Mouse (Mus musculus) midbrain, embryonic 12.5 days (tissue): ENCODE measurements around the gene Hoxa3. TPM values are rescaled to one million over a fixed set of nuclear protein-coding genes. Genes with fewer than 3 reads are reported as not detected.

Experiments
- ATAC-seq: fragments of 200-750 bp; cut with Nextera tagmentation; 2 replicates; pipeline ENCODE4 v1.8.0; 2017; ENCODE audit warnings: low read depth, moderate TSS enrichment, moderate library complexity; ENCODE audit not compliant: low FRiP score
- H3K27ac ChIP-seq: fragments of 300-500 bp; sonication (generic); replicated peaks from 2 replicates; pipeline ENCODE4 v1.5.1; 2016; ENCODE audit warnings: mild to moderate bottlenecking
- H3K27me3 ChIP-seq: fragments of 300-500 bp; sonication (generic); 2 replicates; pipeline ENCODE4 v1.6.1; 2016; ENCODE audit warnings: mild to moderate bottlenecking
- H3K36me3 ChIP-seq: fragments of 300-500 bp; sonication (generic); 2 replicates; pipeline ENCODE4 v1.6.1; 2016
- H3K4me1 ChIP-seq: fragments of 300-500 bp; sonication (generic); 2 replicates; pipeline ENCODE4 v1.6.1; 2016
- H3K4me2 ChIP-seq: fragments of 300-500 bp; sonication (generic); replicated peaks from 2 replicates; pipeline ENCODE4 v1.6.1; 2016; ENCODE audit warnings: mild to moderate bottlenecking, moderate library complexity
- H3K4me3 ChIP-seq: fragments of 300-500 bp; sonication (generic); 2 replicates; pipeline ENCODE4 v1.5.1; 2016; ENCODE audit warnings: mild to moderate bottlenecking
- H3K9ac ChIP-seq: fragments of 300-500 bp; sonication (generic); replicated peaks from 2 replicates; pipeline ENCODE4 v1.6.1; 2016; ENCODE audit warnings: mild to moderate bottlenecking, moderate library complexity
- H3K9me3 ChIP-seq: fragments of 300-500 bp; sonication (generic); 2 replicates; pipeline ENCODE4 v1.6.1; 2016; ENCODE audit warnings: mild to moderate bottlenecking
- WGBS: fragments of 180-500 bp; shearing (Covaris S2); methylation state at CpG from one replicate; pipeline ENCODE4 v1.1.7; 2016; 5-methylcytosine and 5-hydroxymethylcytosine counted together
- polyA plus RNA-seq: library from polyadenylated mRNA; unstranded; fragments of >200 nt; fragmentation: Nextera tagmentation; extraction: Ambion mirVana; gene quantifications from 2 replicates; pipeline ENCODE4 v1.2.1, GENCODE M21; 2016

The Hoxa3 gene
- 0.09 TPM in 1 of 2 replicates, not detected in the other for polyA plus RNA-seq

GRCm38 (mm10) chr6:52213119-52213986, at the start of gene Hoxa3, which contains the start of gene Gm28308:
TSS of gene Hoxa3 (minus strand) at chr6:52213336.
TSS of gene Gm28308 (minus strand) at chr6:52213339.
- ATAC-seq, result no peak
- Histone ChIP-seq H3K9ac (no peak within 1 kb of the TSS), H3K4me2 (no peak within 1 kb of the TSS), H3K9me3 (no peaks in the 10 kb centered on the region), H3K36me3 (no peaks in the 10 kb centered on the region), H3K27ac (no peak within 1 kb of the TSS), H3K4me3 (no peak within 1 kb of the TSS; the same call in 1 of the 2 replicates), H3K27me3 (peaks cover 98% of the 10 kb centered on the region), H3K4me1 (peaks cover 18% of the 10 kb centered on the region)
- 2% methylated on average over 38 of the region's 38 CpGs for WGBS

GRCm38 (mm10) chr6:52262463-52263320, 49.6 kb upstream of the Hoxa3 start:
- H3K4me3 ChIP-seq, result no peak overlapping the region
- ATAC-seq, result no peak
- no peaks in the 10 kb centered on the region for H3K36me3 ChIP-seq
- H3K9ac ChIP-seq, result no peak overlapping the region
- peaks cover 94% of the 10 kb centered on the region for H3K27me3 ChIP-seq
- no peak overlapping the region for H3K27ac ChIP-seq
- 2% methylated on average over 24 of the region's 24 CpGs for WGBS
- H3K4me1 ChIP-seq, result peaks cover 9% of the 10 kb centered on the region
- no peak overlapping the region for H3K4me2 ChIP-seq
- H3K9me3 ChIP-seq, result no peaks in the 10 kb centered on the region

GRCm38 (mm10) chr6:52261751-52262462, 48.8 kb upstream of the Hoxa3 start:
- Histone ChIP-seq H3K9ac (no peak overlapping the region), H3K4me3 (no peak overlapping the region), H3K27ac (no peak overlapping the region), H3K4me2 (no peak overlapping the region), H3K4me1 (peaks cover 9% of the 10 kb centered on the region), H3K36me3 (no peaks in the 10 kb centered on the region), H3K27me3 (peaks cover 95% of the 10 kb centered on the region), H3K9me3 (no peaks in the 10 kb centered on the region)
- 3% methylated on average over 9 of the region's 9 CpGs for WGBS
- no peak for ATAC-seq

DNA sequence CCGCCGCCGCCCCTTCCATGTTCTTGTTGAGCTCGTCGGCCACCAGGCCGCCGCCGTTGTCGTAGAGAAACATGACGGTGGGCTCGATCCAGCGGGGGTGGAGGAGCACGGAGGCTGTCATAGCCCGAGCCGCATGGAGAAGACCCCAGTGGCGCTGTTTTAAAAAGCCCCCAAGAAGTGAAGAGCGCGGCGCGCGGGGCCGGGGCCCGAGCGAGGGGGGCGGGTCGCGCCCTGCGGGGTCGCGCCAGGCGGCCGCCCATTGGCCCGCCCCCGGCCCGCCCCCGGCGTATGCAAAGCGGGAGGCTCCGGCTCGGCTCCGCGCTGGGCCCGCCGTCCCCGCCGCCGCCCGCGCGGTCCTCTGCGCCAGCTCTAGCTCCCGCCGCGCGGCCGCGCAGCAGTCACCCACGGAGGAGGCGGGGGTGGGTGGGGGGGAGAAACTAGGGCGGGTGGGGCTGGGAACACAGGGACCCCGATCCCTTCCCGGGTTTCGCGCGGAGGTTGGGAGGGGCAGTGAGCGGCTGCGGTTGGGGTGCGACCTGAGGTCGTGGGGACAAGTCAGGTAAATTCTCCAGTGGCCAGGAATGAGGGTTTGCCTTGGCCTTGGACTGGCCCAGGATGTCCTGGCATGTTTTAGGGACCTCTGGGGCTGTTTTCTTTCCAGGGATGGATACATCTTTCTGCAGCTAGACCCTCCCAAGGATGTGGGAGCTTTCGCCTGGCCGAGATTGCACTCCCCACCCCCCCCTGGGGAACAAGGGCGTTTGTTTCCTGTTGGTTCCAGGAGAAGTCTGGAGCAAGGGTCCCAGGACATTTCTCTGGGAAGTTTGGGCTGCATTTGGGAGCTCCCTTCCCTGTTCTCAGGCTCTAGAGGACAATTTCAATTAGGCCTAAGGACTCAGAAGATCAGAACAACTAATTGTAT, 47.8 kb upstream of the Hoxa3 start, which contains the start of gene Hoxa13:
TSS of gene Hoxa13 (minus strand) at position 227 of the 922 bp plus-strand sequence.
- WGBS, result under 1% methylated on average over 31 of the region's 72 CpGs
- peak within 1 kb of the TSS; percentile 47 for H3K4me2 ChIP-seq
- H3K36me3 ChIP-seq, result no peaks in the 10 kb centered on the region
- H3K4me3 ChIP-seq, result peak within 1 kb of the TSS; percentile 36
- peaks cover 89% of the 10 kb centered on the region for H3K27me3 ChIP-seq
- H3K9me3 ChIP-seq, result no peaks in the 10 kb centered on the region
- H3K4me1 ChIP-seq, result peaks cover 9% of the 10 kb centered on the region
- peak; percentile 34; the same call in 1 of the 2 replicates for ATAC-seq
- no peak within 1 kb of the TSS for H3K27ac ChIP-seq
- H3K9ac ChIP-seq, result 0 out of 2 replicates have a peak within 1 kb of the TSS, but pooled peaks have one; percentile 34

DNA sequence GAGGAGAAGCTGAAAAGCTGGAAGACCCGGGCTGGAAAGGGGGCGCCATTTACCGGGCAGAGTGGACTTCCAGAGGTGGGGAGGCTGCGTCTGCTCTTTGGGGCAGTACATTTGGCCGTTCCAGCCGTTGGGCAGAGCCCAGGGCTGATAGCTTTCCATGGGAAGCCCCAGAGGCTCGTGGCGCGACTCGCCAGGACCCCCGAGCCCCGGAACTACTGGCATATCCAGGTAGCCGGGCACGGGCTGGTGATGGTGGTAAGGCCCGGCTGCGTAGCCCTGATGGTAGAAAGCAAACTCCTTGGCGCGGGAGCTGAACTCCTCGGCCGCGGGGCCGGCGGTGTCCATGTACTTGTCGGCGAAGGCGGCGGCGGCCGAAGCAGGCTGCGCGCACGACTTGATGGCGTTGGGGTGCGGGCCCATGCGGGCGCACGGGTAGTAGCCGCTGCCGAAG, 46.7 kb upstream of the Hoxa3 start:
- H3K36me3 ChIP-seq, result no peaks in the 10 kb centered on the region
- H3K4me1 ChIP-seq, result peaks cover 9% of the 10 kb centered on the region
- H3K4me3 ChIP-seq, result 0 out of 2 replicates have a peak overlapping the region, but pooled peaks have one; percentile 20
- no peak for ATAC-seq
- WGBS, result under 1% methylated on average over 39 of the region's 39 CpGs
- H3K4me2 ChIP-seq, result peak overlapping the region; percentile 22; the same call in 1 of the 2 replicates
- no peaks in the 10 kb centered on the region for H3K9me3 ChIP-seq
- no peak overlapping the region for H3K9ac ChIP-seq
- no peak overlapping the region for H3K27ac ChIP-seq
- peaks cover 87% of the 10 kb centered on the region for H3K27me3 ChIP-seq

DNA sequence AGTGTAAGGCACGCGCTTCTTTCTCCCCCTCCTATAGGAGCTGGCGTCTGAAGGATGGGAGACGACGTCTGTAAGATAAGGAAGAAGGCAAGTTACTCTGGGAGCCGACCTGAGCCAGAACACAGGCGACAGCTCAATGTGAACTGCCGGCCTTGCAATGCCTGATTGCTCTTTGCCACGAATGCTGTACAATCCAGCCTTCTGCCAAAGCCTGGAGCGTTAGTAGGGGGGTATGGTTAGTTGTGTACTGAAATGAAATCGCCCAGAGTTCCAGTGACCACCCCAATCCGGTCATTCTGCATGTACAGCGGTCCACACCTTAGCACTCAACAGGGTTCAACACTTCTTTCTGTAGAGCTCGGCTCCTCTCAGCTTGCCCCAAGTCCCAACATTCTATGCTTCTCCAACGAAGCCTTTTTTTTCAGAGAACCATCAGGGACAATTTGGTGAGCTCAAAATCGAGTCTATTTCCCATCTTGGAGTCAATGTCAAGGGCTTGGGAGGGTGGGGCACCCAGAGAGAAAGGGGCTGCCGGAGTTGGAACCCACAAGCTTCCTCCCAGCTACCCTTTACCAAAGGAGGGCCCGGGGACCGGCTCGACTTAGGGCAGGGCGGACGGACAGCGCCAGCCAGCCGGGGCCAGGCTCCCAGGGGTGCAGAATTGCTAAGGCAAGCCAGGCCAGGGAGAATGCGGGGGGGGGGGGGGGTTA, 46.1 kb upstream of the Hoxa3 start:
- Histone ChIP-seq H3K4me3 (no peak overlapping the region), H3K4me1 (peaks cover 9% of the 10 kb centered on the region), H3K36me3 (no peaks in the 10 kb centered on the region), H3K27me3 (peaks cover 83% of the 10 kb centered on the region), H3K9me3 (no peaks in the 10 kb centered on the region), H3K9ac (no peak overlapping the region), H3K27ac (no peak overlapping the region), H3K4me2 (no peak overlapping the region)
- ATAC-seq, result no peak
- 3% methylated on average over 24 of the region's 25 CpGs for whole genome bisulfite sequencing

- no peak overlapping the region for H3K4me3 ChIP-seq
- no peaks in the 10 kb centered on the region for H3K36me3 ChIP-seq
- H3K27me3 ChIP-seq, result peaks cover 83% of the 10 kb centered on the region
- WGBS, result under 1% methylated on average over 6 of the region's 6 CpGs
- H3K4me2 ChIP-seq, result no peak overlapping the region
- H3K9me3 ChIP-seq, result no peaks in the 10 kb centered on the region
- peaks cover 12% of the 10 kb centered on the region for H3K4me1 ChIP-seq
- no peak overlapping the region for H3K27ac ChIP-seq
- no peak overlapping the region for H3K9ac ChIP-seq
- no peak for ATAC-seq
These were observed 43.8 kb upstream of the Hoxa3 start for GRCm38 (mm10) chr6:52256956-52257355.

GRCm38 (mm10) chr6:52253511-52254500, 40.7 kb upstream of the Hoxa3 start:
- Histone ChIP-seq H3K9ac (no peak overlapping the region), H3K9me3 (no peaks in the 10 kb centered on the region), H3K27me3 (peaks cover 84% of the 10 kb centered on the region), H3K4me1 (0 out of 2 replicates have a peak, but pooled peaks cover 3% of the 10 kb centered on the region), H3K4me3 (peak overlapping the region; percentile 18), H3K27ac (no peak overlapping the region), H3K36me3 (no peaks in the 10 kb centered on the region), H3K4me2 (no peak overlapping the region)
- under 1% methylated on average over 59 of the region's 59 CpGs for WGBS
- ATAC-seq, result no peak

DNA sequence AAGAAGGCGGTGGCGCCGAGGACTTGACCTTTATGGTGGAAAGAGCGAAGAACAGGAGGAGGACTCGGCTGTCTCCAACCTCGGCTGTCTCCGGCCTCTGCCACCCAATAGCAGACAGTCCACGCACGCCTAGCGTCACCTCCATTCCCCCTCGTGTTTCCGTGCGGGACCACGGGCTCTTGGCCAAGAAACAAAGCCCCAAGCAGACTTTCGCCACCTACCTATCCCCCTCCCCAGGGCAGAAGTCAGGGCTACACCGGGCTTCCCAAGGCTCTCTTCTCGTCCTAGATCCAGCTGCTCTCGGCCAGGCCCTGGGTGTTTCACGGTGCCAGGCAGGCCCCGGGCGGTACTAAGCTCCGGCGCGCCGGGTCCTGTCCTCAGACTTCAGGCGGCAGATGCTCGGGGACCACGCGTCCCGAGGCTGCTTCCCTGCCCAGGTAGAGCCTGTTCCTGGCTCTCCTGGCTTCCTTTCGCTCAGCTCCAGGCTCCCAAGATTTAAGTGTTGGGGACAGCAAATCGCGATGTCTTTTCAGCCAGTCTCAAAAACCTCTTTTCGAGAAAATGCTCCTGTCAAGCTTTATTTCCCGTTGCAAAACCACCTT, 39.7 kb upstream of the Hoxa3 start:
- Histone ChIP-seq H3K9me3 (no peaks in the 10 kb centered on the region), H3K27me3 (peaks cover 85% of the 10 kb centered on the region), H3K27ac (no peak overlapping the region), H3K4me1 (0 out of 2 replicates have a peak, but pooled peaks cover 3% of the 10 kb centered on the region), H3K4me2 (no peak overlapping the region), H3K36me3 (no peaks in the 10 kb centered on the region), H3K9ac (no peak overlapping the region), H3K4me3 (no peak overlapping the region)
- no peak for ATAC-seq
- 1% methylated on average over 35 of the region's 35 CpGs for WGBS
